Mouse (Mus musculus): Measurements from ENCODE around the gene Gbx2.
A peak's percentile ranks its signal among the peaks of the same experiment; 100 is the strongest.

Gbx2 gene

DNA sequence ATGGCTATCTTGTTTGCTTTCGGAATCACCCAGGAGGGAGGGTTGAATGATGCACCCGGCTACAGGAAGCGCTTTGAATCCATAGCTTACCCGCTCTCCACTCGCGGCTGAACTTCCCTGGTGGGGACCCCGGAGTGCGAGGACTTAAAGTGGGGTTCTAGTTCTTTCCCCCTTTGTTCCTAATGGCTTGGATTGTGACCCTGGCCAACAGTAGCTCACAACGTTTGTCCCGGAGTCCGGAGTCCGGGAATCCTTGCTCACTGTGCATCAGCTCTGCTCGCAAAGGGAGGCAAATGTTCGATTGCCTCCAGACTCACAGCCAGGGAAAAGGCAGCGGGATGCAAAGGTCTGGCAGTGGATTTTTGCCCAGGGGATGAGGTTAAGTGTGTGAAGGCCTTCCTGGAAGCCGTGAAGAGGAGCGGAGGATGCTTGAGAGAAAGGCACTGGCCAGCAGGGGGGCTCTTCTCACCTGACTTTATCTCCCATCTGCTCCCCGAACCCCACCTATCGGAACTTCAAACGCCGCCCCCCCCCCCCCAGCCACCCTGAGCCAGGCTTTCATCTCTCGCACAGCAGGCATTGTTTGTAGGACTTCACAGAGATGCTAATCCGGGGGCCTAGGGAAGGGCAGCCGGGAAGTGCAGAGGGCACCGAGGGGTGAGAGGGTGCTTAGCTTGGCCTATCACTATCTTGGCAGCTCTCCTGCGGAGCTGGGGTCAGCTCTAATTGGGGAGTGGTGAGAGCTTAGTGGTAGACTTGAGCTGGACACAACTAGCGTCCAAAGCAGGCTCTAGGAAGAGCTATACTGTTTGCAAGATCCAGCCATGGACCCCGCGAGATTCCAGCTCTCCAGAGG lies 4.7 kb upstream of the Gbx2 start:
- no peak for DNase-seq (ENCODE audit: low read depth, low spot score)

DNA sequence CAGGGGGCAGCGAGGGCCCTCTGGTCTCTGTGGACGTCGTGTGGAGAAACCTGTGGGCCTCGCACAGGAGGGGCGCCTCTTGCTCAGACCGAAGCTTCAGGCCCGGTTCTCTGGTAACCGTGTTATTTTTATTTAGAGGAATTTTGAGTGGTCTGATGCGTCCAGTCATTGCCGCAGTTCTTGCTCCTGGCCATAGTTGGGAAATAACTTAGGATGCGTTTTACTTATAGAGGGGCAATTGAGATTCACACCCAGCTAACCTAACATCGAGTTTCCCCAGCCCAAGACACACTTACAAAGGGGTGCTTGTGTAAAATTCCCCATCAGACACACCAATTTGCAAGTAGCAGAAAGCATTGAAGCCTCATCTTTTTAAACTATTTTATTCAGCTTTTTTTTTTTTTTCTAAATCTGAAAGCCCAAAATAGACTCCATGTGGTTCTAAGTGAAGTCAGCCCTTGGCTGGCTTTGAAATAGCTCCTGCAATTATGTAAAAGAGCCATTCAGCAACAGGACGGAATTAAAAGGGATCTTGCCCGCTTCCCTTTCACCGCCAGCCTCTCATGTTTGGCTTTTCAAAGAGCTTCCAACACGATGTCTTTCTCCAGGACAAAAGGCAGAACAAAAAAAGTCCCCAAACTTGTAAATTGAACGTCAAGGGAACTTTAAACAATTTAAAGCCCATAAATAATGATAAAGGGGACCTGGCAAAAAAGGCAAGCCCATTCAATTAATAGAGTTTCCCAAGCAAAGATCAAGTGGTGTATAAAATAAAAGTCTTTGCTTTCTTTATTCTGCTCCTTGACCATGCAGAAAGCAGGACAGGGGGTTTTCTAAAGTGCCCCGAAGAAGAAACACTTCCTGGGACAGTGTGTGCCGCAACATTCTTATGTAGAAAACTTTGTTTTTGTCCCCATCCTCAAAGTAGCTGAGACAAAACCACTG lies 3.6 kb upstream of the Gbx2 start:
- DNase-seq (ENCODE audit: low read depth, low spot score), result peak; percentile 33

DNA sequence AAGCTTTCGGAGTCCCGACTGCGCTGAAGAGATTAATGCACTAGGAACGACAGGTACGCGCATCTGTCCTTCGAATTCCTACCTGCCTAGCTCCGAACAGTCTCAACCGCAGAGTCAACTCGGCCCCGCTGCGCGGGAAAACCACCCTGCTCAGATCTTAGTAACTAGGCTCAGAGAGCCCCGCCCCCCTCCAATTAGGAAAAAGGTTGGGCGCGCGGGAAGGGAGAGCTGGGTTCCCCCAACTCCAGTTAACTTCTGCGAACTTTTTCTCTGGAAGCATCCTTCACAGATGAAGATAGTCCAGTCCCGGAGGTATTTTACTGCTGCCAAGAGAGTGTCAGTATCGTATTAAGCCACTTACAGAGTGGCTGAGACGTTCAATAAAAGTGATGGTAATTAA lies 2.8 kb upstream of the Gbx2 start:
- no peak for DNase-seq (ENCODE audit: low read depth, low spot score)

DNA sequence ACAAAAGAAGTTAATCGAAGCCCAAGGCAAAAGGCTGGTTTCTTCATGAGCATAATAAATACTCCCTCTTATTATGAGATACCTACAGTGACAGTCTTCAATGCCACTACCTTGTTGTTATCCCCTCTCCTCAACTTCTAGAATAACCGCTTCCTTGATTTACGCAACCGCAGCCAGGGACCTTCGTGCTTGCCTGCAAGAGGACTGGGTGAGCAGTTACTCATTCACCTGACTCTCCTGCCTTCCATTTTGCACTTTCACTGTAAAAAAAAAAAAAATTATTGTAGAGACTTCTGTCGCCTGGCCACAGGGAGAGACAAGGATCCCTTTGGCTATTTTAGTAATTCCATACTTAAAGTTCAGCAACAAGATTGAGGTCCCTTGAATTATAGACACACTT lies 2.0 kb upstream of the Gbx2 start:
- no peak for DNase-seq (ENCODE audit: low read depth, low spot score)

GRCm38 (mm10) chr1:89932616-89933015 lies 1.6 kb upstream of the Gbx2 start:
- DNase-seq (ENCODE audit: low read depth, low spot score), result no peak

DNA sequence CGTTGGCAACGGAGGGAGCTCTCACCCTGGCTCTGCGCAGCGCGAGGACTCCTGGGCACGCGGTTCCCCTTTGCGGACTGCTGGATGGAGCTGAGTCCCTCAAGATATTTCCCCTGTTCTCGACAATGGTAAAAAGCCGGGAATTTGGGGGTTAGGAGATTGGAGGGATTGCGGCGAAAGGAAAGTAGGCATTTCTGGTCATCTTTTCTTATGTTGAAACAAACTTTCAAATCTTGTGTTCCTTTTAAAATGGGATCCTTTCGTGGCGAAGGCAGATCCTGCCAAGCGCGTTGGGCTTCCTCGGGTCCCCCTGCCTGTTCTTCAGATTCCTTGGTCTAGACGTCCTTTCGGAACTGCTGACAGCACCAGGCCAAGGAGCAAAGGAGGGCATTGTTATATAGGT lies 1.0 kb upstream of the Gbx2 start:
- peak; percentile 32 for DNase-seq (ENCODE audit: low read depth, low spot score)

GRCm38 (mm10) chr1:89930551-89930950 lies 428 bp downstream of the Gbx2 start:
- no peak for DNase-seq (ENCODE audit: low read depth, low spot score)

DNA sequence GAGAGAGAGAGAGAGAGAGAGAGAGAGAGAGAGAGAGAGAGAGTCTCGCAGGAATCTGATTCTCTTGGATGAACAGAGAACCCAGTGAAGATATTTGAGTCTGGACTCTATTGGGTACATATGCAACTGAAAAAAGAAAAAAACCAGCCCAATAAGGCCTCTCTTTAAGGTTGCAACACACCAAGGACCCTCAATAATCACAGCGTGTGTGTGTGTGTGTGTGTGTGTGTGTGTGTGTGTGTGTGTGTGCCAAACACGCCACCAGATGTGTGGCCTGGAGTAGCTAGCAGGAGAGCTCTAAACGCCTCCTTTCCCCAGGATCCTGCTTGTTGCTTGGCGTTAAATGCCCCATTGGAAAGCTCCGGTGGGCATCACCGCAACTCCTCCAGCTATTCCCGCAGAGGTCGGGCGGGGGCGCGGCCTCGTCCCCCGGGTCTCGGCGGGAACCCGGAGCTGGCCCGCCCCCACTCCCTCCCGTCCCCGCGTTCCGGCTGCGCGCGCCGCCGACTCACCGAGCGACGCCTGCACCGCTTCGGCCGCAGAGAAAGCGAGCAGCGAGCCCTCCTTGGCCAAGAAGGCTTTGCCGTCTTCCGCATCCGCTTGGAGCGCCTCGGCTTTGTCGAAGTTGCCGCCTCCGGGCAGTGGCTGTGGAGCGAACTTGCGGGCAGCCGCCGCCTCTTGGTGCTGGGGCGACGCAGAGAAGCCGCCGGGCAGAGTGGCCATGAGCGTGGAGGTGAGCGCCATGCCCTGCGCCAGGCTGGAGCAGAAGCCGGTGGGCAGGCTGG lies 1.1 kb downstream of the Gbx2 start:
- DNase-seq (ENCODE audit: low read depth, low spot score), result peak; percentile 41

DNA sequence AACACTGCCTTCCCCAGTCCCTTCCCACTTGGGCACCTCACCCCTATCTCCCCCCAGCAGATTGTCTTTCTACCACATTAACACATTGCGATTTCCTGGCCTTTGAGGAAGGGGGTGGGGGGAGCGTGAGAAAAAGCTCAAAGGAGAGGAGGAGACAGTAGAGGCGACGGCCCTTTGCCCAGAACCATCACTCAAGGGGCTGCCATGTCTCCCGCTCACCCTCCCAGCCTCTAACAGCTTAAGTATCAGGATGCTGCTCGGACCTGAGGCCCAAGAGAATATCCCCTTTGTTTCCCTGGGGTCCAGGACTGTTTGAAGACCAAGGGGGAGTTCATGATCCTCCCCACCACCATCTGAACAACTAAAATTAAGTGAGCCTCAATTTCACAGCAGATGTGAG lies 1.8 kb downstream of the Gbx2 start:
- no peak for DNase-seq (ENCODE audit: low read depth, low spot score)

GRCm38 (mm10) chr1:89928676-89929075 lies 2.3 kb downstream of the Gbx2 start:
- DNase-seq (ENCODE audit: low read depth, low spot score), result no peak

DNA sequence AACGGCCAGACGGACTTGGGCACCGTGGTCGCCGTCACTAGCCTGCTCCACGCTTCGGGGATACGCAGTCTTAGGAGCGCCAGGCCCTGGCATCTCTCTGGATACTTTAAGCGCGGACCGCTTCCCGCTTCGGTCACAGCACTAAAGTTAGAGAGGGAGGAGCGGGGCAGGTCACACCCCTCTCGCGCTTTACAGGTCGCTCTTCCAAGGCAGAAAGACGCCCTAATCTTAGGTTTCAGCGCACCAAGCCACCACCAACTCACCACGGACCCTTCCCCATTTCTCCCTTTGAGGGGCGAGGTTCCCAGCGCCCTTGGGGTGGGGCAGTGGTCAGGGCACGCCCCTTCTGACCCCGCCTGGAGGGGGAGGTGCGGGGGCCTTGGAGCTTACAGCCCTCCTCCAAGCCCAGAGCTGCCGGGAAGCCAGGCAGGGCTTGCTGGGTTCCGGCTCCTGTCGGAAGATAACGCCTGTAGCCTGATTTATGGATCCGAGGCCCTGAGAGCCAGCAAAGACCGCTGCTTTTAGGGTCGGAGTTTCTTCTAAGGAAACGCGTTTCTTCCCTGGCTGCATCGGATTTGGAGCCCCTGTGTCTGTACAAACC lies 3.8 kb downstream of the Gbx2 start:
- peak; percentile 26 for DNase-seq (ENCODE audit: low read depth, low spot score)

DNA sequence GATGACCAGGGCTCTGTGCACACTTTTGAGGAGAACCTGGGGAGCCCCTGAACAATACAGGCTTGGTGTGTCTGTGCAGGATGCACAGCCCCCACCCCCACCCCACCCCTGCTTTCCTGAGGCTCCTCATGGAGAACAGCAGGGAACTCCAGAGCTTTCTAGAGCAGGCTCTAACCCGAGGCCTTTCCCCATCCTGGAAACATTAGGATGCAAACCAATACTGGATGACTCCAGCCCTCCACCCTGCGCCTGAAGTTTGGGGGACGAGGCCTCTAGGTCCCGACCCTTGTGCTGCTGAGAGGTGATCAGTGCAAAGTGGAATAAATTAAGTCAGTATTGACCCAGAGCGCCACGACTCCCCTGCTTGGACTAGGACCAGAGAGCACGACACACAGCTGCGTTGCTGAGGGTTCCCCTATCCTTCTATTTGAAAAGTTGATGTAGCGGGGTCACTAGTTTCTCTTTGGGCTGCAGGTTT lies 4.4 kb downstream of the Gbx2 start:
- DNase-seq (ENCODE audit: low read depth, low spot score), result no peak

GRCm38 (mm10) chr1:89925501-89926190 lies 5.3 kb downstream of the Gbx2 start:
- no peak for DNase-seq (ENCODE audit: low read depth, low spot score)

DNA sequence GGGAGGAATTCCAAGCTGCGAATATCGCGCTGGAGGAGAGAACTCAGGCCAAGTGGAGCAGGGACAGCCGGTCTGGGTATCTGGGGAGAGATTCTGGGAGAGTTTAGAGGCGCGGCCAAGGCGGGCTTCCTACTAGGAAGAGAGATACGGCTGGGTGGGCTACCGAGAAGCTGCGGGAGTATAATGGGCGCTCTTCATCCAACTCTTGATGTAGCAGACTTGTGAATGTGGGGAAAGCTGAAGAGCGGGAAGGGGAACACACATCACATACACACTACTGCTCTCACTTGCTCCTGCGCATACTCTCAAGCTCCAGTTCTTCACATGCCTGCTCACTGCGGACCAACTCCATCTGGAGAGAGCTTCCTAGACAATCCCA lies 7.3 kb downstream of the Gbx2 start:
- no peak for DNase-seq (ENCODE audit: low read depth, low spot score)

DNA sequence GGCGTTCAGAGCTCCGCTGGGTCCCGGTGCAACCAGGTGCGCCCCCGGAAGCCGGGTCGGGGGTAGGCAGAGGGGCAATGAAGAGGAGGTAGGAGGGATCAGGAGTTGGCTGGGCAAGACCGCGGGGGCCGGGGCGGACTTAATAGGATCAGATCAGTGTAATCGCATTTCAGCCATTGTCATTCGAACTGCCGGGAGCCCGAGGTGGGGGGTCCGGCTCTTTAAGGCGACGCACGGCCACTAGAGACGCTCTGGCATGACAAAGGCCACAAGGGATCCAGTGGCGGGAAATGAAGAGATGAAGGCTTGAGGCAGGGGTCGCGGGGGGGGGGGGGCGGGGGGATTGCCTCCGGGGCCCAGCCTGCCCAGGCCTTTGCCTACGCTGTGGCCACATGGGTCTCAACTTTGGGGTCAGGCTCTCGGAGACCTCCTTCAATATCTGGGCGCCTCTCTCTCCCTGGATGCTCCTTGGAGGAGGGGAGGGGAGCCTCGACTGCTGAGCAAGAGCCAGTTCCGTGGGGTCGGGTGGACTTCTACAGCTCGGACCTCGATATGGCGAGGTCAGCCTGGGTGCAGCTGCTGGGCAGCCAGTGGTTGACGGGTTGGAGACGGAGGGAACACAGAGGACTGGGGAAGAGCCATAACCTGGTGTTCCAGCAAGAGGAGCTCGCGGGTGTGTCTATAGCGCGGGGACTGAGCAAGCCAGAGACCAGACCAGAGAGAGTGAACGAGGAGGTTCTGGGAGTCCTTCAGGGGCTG lies 7.9 kb downstream of the Gbx2 start:
- no peak for DNase-seq (ENCODE audit: low read depth, low spot score)

DNA sequence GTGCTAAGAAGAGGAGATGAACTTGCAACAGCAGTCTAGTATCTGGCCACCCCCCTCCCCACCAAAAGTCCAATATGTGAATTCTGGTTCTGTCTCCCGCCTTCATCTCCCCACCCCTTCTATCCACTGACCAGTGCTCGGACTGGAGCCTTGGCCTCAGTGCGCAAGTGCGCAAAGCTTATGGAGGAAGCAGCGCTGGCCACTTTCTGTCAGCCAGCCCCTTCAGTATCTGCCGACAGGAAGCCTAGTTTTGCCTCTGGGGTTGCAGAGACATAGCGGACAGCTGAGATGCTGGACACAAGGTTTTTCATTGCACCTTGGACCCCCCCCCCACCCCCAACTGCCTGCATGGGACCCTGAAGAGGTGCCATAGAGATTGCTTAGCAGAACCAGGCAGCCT lies 8.7 kb downstream of the Gbx2 start:
- no peak for DNase-seq (ENCODE audit: low read depth, low spot score)

DNA sequence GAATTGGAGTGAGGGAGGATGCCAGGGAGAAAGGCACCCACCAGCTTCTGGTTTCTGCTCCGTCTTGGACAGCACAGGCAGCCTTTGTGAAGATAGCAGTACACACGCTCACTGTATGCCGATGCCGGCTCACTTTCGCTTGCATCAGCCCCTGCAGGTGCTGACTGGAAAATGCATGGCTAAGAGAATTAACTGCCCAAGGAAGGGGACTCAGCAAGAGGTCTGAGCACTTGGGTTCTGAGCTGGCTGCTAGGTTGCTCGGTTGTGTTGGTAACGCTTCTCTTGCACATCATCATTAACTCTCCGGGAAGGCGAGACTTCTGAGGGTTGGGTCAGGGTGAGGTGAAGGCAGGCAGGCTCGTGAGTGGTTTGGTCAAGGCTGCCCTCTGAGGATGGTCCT lies 9.2 kb downstream of the Gbx2 start:
- no peak for DNase-seq (ENCODE audit: low read depth, low spot score)

- no peak for DNase-seq (ENCODE audit: low read depth, low spot score)
These were observed 11.8 kb downstream of the Gbx2 start for GRCm38 (mm10) chr1:89919206-89919605.

DNA sequence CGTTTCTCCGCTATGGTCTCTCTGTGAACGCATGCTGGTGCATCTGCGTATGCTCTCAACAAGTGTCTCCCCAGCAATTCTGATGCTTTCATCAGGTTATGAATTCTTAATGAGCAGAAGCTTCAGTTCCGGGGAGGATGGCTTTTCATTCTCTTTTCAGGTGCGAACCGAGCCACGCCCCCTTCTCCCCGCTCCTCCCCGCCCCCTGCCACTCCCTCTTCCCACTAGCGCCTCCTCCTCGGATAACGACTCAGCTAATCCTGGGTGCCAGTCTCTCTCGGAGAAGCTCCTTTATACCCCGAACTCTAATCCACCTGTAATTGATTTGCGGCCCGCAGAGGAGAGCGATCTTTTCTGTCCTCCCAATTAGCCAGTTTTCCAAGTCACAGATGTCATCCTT lies 12.9 kb downstream of the Gbx2 start:
- no peak for DNase-seq (ENCODE audit: low read depth, low spot score)

GRCm38 (mm10) chr1:89913611-89914010 lies 17.4 kb downstream of the Gbx2 start:
- no peak for DNase-seq (ENCODE audit: low read depth, low spot score)

All from forelimb bud, embryonic 11.5 days (tissue).